Mouse (Mus musculus) ES-CJ7 (cell line): Measurements from ENCODE around the gene Efna1.
A peak's percentile ranks its signal among the peaks of the same experiment; 100 is the strongest.

Experiments
- DNase-seq: peaks from one replicate; pipeline ENCODE4 v3.0.0; 2011; ENCODE audit warnings: low read depth, low spot score

Efna1 gene

DNA sequence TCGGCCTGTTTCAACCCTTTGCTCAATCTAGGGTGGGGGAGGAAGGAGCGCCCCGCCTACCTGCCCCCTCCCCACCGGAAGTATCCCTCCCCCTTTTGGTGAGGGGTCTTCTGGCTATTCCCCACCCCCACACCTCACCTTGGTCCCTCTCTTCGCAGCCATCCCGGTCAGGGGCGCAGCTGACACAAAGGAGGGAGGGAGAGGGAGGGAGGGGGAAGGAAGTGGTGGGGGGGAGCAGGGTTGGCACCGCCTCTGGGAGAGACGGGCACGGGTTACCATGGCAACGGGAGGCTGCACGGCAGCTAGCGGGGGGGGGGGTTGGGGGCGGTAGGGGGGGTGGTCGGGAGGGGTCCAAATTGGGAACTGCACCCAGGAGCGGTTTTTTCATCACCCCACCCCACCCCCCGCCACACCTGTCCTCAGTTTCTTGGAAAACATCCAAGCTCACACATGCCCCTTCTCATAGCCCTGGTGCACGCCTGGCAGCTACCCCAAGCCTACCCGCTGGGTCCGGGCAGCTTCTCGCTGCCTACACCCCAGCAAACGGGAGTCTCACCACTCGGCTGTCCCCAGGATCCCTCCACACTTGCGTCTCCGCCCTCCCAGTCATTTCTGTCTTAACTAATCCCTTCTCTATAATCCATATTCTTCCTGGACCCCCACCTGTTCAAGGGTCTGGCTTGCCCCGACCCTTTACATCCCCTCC lies 35.8 kb downstream of the Efna1 start:
- peak; percentile 45 for DNase-seq

DNA sequence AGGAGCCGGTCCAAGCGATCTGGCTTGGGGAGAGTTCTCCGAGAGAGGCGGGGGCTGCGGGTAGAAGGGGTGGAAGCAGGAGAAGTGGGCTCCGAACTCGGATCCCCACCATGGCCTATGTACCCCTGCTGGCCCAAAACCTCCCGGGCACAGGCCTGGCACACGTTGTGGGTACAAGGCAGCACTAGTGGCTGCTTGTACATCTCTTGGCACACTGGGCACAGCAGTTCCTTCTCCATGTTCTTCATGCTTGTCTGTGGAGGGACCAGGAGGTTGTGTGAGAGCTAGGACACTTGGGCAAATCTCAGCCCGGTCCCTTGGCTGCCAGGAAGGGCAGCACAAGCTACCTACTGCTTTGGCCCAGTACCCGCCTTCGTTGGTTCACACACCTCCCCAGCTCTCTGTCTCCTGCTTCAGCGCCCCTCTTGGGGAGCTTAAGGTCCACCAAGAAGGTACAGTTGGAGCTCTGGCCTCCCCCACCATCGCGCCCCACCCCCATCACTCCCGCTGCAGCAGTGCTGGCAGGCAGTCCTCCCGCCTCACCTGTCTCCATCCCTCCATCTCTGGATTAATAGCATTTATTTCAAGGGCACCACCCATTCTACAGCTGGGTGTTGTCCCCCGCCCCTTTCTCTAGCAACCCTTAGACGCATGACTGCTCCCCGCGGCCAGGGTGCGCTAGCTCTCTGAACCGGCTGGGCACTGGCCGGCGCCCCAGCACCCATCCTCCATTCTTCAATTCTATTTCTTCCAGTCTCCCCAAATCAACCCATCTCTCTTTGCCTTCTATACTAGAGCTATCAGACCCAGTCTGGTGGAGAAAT lies 36.6 kb downstream of the Efna1 start:
- DNase-seq = no peak

DNA sequence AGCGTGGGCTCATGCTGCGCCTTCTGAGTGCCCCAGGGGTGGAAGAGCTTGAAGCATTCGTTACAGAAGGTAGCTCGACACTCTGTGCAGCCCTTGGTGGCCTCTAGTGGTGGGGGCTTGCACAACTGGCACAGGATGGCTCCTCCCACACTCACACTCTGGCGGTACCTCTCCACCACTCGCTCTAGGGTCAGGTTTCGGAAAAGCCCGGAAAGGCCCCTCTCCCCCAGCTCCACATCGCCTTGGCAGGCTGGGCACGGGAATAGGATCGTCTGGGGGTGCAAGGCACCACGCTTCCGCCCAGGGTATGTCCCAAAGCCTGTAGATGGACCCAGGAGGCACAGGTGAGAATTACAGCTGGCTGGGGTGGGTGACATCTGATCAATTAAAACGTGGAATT lies 37.3 kb downstream of the Efna1 start:
- DNase-seq = peak; percentile 87

DNA sequence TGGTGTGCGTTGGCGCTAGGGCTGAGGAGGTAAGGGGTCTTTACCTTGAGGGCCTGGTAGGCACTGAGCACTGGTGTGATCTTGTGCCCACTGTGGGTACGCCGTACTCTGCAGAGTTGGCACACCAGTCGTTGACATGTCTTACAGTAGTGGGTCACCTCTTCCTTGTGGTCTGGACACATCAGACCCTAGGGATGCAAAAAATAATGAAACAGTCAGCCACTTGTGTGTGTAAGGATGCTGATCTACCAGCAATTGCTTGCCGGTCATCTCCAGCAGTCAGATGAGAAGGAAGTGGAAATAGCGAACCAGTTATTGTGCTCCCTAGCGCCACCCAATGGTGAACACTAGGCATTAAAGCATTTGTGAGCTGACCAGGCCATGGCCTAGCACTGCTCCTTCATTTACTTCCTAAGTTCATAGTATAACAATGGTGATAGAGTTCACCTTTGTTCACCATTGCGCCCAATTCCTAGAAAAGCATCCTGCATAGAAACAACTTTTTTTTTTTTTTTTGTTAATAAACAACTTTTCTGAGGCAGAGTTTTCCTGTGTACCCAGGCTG lies 38.5 kb downstream of the Efna1 start:
- DNase-seq = peak; percentile 78

DNA sequence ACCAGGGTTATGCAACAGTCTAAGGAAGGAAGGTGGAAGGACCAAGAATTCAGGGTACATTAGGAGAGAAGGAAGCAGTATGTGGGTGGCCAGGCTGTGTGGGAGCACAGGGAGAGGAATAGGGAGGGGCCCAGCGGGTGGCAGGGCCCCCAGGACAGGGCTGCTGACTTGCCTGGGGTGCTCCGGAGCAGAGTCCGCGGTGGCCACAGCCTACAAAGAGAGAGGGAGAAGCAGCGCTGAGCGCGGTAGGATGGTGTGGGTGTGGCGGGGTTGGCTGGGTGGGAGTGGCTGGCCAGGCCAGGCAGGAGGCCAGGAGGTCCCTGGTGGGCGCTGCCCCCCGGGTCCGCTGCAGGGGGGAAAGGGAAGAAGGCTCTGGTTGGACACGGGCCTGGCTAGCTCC lies 42.4 kb downstream of the Efna1 start:
- DNase-seq = no peak

DNA sequence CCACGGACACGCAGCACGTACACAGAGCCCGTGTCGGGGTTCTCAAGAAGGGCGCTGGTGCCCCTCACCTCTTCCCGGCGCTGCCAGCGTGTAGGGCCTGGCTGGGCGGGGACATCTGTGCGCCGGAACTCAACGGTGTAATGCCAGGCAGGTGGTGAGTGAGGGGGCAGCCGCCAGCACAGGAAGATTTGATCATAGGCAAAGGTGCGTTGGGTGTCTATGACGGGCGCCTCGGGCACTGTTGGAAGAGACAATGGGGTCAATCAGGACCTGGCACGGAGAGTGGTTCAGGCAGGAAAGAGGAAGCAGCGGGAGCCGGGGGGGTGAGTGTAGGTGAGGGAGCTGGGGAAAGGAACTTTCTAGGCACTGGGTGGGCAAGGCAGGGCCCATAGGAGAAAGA lies 43.3 kb downstream of the Efna1 start:
- no peak for DNase-seq

DNA sequence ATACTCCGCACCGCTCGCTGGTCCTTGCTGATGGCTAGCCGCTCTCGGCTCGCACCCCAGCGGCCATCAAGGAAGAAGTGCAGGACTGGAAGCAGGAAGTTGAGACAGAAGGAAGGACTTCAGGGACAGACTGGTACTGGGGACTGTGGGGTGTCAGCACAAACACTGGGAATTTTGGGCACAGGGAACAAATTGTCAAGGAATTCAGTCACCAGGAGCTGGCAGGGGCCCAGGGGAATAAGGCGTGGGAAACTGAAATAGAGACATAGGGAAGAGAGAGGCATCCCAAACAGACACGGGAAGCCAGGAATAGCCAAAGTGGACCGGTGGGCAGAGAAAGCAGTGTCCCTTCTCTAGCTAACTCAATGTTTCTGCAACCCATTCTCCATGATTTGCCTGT lies 44.4 kb downstream of the Efna1 start:
- DNase-seq = no peak

DNA sequence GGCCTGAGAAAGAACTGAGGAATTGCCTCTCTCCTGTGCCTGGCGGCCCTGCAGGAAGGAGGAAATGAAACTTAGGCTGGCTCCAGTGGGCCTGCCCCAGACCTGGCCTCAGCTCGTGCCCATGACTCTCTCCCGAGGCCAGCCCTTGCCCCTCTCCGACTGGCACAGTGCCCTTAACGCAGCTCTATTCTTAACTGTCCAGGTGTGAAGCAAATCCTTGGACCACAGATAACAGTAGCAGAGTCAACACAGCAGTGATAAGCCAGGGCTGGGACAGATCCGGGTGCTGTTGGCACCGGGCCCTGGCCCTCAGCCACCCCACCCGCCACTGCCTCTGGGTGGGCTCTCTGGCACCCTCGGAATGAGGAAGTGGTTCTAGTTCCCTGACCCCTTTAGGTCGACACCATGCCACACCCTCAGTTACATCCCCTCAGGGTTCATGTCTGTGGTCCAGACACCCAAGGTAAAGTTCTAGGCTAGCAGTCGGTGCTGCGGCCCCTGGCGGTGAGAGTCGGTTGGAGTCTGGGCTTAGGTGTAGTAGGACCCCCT lies 47.3 kb downstream of the Efna1 start:
- DNase-seq = peak; percentile 42

DNA sequence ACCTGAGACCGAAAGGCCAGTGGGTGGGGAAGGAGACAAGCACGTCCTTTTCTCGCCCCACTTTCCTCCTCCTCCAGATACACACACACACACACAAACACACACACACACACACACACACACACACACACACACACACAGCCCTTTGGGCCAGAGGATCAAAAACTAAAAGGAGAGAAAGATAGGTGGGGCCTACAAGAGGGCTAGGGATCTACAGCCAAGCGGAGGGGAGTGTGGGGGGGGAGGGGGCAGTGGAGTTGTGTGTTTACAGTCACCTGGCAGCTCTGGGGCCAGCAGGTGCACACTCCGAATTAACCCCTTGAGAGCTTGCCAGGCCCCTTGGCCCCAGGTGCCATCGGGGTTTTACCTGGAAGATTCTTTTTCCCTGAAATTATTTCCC lies 48.3 kb downstream of the Efna1 start:
- no peak for DNase-seq

DNA sequence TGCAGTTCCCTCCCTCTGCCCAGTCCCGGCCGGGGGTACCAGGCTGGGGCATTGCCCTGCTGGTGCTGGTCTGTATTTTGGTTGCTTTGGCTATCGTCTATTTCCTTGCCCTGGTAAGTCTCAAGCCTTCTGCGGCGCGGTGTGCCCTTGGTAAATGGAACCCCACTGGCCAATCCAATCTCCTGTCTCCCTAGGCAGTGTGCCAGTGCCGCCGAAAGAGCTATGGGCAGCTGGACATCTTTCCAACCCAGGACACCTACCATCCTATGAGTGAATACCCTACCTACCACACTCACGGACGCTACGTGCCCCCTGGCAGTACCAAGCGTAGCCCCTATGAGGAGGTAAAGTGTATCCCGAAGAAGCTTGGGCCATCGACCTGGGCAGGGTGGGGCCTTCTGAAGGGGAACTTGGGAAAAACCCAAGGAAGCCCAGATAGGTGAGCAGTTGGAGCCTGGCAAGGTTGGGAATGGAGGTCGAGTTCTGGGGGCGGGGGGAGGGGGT lies 49.1 kb downstream of the Efna1 start:
- DNase-seq = no peak

DNA sequence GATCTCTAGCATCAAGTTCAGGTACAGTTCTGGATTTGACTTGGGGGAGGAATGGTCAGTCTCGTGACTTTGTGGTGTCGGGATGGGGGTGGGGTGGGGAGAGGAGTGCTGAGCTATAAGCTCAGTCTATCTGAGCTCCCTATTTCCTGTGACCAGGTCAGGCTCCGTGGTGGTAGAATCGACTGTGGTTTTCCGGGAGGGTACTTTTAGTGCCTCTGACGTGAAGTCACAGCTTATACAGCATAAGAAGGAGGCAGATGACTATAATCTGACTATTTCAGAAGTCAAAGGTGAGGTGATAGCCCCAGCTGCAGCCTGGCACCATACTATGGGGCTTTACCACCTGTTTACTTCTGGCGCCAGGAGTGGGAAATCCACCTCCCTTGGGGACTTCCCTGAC lies 49.6 kb downstream of the Efna1 start:
- no peak for DNase-seq

DNA sequence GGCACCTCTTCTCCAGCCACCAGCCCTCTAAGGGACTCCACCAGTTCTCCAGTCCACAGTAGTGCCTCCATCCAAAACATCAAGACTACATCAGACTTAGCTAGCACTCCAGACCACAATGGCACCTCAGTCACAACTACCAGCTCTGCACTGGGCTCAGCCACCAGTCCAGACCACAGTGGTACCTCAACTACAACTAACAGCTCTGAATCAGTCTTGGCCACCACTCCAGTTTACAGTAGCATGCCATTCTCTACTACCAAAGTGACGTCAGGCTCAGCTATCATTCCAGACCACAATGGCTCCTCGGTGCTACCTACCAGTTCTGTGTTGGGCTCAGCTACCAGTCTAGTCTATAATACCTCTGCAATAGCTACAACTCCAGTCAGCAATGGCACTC lies 50.4 kb downstream of the Efna1 start:
- no peak for DNase-seq

DNA sequence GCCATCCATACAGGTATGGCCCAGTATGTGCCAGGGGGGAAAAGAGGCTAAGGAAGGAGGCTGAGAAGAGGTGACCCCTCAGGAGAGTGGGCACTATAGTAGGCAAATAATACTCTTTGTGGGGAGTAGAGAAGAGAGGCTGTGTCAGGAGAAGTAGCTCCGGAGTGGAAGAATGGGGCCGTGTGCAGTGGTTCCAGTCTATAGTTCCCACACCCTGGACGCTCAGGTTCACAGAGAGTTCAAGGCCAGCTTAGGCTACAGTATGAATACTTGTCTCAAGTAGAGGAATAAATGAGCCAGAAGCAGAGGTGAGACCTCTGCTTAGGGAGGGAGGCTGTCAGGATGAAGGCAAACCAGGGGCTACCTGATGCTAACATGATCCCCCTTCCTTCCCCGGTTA lies 51.7 kb downstream of the Efna1 start:
- peak; percentile 89 for DNase-seq

DNA sequence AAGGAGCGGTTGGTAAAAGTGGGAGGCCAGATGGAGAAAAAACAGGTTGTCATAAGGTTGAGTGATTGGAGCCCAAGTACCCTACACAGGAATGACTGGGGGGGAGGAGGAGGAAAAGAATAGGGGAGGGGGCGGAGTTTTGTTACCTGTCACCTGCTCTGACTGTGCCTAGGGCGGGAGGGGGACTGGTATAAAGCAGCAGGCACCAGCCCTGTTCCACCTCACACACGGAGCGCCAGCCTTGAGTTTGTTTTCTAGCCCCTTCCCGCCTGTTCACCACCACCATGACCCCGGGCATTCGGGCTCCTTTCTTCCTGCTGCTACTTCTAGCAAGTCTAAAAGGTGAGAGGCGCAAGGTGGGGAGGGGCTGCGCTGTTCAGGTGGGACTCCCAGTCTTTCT lies 52.1 kb downstream of the Efna1 start, which contains the start of gene Muc1:
Gene Muc1 (plus strand): TSS at position 222 of the 400 bp plus-strand sequence.
- peak; percentile 55 for DNase-seq

DNA sequence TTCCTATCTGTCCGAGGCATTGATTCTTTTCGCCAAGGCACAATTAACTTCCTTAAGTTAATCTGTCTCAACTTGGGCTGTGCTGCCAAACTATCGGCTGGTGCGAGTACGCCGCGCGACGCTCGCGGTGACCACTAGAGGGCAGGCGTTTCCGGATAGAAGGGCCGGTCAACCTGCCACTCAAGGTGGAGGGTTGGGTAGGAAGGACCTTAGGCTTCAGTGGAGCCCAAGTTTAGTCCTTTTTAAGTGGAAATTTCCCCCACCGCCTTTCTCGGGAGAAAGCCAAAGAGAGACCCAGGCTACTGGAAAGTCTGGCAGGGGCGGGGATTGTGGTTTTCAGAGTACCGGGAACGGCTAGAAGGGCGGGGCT lies 52.8 kb downstream of the Efna1 start:
- DNase-seq = peak; percentile 90

DNA sequence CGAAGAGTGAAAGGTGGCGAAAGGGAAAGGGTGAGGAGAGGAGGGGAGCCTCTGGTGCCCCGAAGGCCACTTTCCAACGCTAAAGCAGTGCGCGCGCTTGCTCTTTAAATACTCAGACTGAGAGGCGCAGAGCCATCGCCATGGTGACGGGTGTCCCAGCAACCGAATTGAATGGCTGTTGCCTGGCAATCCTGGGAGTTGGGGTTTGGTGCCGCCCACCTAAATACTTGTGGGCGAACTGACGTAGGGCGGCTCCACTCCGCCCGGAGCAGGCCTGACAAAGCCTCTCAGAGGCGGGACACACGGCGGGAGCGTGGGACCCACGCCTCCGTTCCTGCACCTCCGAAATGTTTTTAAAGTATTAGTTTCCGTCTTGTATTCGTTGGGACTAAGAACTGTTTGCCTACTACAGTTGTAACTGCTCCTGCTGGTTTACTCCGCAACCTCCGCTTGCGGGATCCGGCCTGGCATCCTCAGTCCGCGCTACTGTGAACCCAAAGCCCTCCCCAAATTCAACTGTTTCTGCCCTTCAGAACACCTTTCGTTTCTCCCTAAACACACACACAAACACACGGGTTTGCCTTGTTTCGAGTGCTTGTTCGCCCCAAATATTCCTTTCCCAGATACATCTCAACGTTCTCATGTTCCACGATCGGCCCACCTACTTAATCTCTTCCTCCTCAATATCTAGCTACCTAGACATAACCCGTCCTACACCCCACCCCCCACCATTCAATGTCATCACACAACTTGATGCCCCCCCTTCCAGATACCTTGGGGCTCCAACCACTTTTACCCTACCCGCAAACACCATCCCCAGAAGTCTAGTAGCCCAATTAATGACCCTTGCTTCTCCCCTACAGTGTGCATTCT lies 53.4 kb downstream of the Efna1 start:
- DNase-seq = peak; percentile 97

DNA sequence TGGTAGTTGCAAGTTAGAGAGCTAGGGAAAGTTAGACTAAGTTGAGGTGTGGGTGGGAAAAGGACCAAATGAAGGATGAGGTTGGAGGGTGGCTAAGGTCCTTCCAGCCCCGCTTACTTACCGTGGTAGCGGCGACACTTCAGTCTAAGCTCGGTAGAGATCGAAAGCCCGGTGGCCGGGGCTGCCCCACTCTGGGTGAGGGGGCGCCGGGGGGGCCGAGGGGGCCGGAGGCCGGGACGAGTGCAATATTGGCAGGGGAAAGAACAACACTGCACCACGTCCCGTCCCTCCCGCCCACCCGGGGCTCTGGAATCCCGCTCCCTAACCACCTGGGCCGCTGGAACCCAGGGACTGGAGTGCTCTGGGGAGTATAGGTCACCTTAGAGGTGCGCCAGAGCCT lies 54.0 kb downstream of the Efna1 start, which contains the start of gene Mtx1:
Gene Mtx1 (minus strand): TSS at position 189 of the 400 bp plus-strand sequence.
- no peak for DNase-seq

DNA sequence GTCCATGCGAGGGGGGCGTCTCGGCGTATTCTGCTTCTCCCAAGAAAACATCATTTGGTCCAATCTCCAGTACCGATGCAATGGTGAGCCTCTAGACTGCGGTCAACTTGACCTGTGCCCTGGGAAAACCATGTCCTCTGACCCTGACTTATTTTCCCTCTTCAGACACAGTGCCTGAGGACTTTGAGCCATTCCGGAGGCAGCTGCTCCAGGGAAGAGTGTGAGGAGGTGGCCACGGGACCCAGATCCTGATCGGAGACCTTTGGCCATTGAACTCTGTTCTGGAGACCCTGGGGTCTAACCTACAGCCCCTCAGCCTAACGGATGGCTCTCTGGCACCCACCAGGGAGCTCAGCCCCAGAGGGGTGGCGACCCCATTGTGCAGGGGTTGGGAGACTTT lies 54.6 kb downstream of the Efna1 start:
- DNase-seq = no peak

DNA sequence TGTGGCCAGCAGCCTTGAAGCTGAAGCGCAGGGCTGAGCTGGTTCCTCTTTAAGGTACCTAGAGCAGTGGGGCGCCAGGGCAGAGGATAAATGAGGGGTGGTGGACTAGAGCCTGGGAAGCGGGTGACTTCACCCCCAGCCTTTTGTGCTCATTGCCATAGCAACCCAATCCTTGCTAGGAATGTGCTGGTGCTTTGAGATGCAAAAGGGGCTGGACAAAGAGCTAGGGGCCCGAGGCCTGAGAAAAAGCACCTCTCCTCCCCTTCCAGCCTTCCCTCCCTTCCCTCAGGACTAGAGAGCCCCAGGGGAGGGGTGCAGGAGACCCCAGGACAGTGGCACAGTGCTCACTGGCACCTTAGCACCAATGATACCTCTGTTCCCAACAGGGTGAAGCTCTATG lies 55.0 kb downstream of the Efna1 start:
- DNase-seq = peak; percentile 96

DNA sequence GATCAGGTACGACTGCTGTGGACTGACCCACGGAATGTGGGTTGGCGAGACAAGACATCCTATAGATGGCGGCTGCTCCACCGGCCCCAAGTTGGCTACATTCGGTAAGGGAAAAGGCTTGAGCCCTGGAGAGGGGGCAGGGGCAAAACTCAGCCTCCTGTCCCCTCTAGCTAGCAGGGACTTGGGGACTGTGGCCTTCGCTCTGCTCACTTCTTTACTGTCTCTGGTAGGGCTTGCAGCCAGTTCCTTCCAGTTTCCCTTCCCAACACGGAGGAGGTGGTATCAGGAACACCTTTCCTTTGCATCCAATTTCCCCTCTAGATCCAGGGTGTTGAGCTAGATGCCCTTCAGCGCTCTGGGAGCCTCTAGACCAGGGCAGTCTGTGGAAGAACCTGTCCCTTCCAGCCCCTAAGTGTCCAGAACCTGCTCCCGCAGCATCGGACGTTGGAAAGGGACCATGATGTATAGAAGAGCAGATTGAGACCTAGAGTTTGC lies 55.6 kb downstream of the Efna1 start:
- DNase-seq = peak; percentile 53

DNA sequence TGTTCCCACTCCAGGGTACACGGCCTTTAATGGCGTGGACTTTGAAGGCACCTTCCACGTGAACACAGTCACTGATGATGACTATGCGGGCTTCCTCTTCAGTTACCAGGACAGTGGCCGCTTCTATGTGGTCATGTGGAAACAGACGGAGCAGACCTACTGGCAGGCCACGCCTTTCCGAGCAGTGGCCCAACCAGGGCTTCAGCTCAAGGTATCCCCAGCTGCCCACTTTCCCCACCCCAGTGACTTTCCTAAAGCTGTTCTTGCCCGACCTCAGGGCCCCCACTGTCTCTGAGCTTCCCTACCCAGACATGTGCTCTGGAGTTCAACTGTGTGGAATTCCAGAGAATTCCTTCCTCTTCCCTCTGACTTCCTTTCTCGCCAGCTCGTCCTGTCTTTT lies 56.1 kb downstream of the Efna1 start:
- no peak for DNase-seq
